Mouse (Mus musculus) MEL-GATA-1-ER (cell line): ENCODE results near the gene Gk5.
"Not testable (repeated sequence)": the region's sequence is repeated elsewhere in the genome, so short reads cannot be mapped to it uniquely, and the experiment has no call there.

Experiments
- DNase-seq: peaks from one replicate; pipeline ENCODE4 v3.0.0-alpha.2; 2012; ENCODE audit warnings: low read depth; ENCODE audit errors: extremely low read depth

Gene Gk5

GRCm38 (mm10) chr9:96118861-96119772 lies at the start of gene Gk5:
Gene Gk5, plus strand, starts transcription at chr9:96119362.
- peak; percentile 77 for DNase-seq

GRCm38 (mm10) chr9:96078752-96079315 lies 40.3 kb upstream of the Gk5 start:
- no peak for DNase-seq

DNA sequence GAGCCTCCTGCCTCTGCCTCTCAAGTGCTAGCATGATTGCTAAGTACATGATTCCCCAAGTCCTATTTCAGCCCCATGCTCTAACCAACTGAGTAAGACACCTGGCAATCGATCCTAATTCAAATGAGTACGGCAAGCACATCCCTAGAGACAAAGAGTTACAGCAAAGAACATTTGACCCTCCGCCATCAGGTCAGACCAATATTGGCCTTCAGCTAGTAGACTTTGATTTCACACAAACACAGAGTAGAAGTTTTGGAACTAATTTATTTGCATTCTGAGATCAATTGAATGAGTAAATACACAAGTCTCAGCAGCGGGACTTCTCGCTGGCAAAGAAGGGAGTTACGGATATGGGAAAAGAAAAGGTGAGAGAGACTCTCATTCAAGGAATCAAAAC lies 33.9 kb upstream of the Gk5 start:
- DNase-seq, result no peak

- DNase-seq, result no peak
Observed at GRCm38 (mm10) chr9:96087671-96088070, 31.5 kb upstream of the Gk5 start.

DNA sequence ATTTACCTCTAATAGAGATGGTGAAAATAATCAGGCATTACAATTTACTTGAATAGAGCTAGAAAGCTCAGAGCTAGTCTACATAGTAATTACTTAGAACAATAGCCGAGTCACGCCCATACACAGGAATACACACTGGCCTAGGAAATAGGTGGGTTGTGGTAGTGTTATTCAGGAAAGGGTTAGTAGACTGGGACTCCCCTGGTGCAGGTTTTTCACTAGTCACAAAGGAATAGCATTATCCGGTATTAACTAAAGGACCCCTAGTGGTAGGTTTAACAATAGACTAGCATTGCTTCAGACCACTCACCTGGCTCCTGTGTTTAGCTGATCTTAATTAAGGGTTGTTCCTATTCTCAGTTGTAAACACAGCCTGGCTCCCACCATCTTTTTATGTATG lies 30.7 kb upstream of the Gk5 start:
- DNase-seq, result peak; percentile 2

DNA sequence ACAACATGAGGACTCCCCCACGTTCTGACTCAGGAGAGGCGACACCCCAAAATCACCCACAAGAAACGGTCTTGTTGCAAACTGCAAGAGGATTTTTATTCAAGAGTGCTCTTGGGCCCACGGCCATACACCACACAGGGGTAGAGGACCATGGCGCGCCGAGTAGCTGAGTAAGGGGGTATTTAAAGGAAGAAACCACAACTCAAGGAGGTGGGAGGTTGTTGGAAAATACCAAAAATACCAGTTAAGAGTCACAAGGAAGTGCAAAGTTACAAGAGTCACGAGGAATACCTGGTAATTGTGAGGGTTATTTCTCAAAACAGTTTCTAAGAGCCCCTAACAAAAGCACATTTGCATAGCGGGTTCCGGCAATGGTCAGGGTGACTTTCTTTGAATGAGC lies 26.5 kb upstream of the Gk5 start:
- DNase-seq, result not testable (repeated sequence)

DNA sequence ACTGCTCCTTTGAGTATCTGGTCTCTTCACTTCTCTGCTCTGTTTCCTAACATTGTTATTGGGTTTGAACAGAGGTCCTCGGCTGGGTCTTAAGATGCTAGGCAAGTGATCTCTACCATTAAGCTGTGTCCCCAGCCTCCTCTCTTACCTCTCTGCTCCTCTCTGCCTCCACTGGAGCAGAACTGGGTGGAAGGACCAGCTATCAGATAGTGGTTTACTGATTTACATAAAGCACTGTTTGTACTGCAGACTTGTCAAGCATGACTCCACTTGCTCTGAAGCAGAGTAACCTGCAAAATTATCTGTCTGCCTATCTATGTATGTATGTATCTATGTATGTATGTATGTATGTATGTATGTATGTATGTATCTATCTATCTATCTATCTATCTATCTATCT lies 25.9 kb upstream of the Gk5 start:
- no peak for DNase-seq

GRCm38 (mm10) chr9:96094341-96094740 lies 24.8 kb upstream of the Gk5 start:
- DNase-seq, result no peak

- DNase-seq, result peak; percentile 70
Observed at GRCm38 (mm10) chr9:96095192-96095591, 24.0 kb upstream of the Gk5 start.

- DNase-seq, result no peak
Observed at GRCm38 (mm10) chr9:96102846-96103245, 16.3 kb upstream of the Gk5 start.

DNA sequence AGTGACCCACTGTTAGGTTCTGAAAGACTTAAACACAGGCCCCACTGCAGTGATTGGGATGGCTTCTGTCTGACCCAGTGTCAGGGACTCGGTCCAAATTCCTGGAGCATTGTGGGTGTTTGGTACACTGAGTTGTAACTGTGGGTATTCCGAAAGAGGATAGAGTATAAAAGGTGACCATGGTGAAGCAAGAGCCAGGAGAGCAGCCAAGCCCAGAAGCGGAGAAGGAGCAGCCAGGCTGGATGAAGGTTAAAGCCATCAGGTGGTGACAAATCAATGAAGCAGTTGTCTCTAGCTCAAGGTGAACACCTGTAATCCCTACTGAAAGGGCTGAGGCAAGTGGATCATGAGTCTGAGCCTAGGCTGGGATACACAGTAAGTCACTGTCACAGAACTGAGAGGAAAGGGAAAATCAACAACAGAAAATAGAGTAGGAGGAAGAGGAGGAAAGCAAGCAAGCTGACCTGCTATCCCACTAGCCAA lies 6.2 kb upstream of the Gk5 start:
- no peak for DNase-seq

DNA sequence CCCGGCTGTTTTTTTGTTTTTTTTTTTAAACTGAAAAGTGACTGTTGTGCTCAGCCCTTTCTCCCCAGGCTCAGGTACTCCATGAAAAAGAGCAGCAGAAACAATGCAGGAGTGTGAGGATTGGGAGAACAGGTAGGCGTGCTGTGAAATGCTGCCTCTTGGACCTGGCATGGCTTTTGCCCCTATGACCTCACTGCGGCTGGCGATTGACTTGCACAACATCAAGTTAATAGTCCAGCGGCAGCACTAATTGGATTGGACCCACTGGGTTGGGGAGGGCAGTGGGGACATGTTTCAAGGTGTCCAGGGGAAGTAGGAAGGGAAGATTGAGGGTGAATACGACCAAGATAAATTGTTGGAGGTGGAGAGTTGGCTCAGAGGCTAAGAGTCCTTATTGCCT lies 2.4 kb upstream of the Gk5 start:
- DNase-seq, result no peak

GRCm38 (mm10) chr9:96118216-96118615 lies 946 bp upstream of the Gk5 start:
- DNase-seq, result no peak

DNA sequence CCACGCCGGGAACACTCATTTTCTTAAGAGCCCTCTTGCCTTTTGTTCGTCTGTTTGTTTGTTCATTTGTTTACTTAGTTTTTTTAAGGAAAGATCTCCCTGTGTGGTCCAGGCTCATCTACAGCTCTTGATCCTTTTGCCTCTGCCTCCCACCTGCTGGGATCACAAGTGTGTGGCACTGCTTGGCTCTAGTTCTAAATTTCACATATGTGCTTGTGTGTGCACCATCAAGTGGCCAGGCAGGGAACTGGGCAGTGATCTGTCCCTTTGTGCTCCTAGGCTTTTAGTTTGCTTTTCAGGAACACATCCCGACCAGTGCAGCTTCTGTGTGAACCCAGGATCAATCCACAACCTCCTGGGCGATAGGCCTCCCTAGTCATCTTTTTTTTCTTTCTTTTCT lies 8.8 kb downstream of the Gk5 start:
- no peak for DNase-seq

DNA sequence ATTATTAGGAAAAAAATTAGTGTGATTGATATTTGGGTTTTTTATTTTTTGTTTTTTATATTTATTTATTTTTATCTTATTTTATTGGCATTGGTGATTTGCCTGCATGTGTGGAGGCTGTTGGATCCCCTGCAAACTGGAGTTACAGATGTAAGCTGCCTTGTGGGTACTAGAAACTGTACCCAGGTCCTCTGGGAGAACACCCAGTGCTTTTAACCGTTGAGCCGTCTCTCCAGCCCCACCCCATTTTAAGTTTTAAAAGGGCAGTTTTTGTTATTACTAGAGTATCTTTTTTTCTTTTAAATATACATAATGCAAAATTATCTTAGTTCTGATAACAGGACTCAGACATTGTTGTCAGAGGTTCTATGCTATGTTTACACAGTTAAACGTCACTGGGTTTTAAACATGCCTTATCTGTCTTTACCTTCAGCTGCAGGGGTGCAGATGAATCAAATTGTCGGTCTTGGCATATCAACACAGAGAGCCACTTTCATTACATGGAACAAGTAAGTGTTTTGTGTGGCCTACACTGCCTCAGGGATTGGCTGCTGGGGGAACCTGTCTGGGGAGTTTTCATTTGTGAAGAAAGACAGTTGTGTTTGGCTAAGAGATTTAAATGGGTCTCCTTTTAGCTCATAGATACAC lies 13.9 kb downstream of the Gk5 start:
- no peak for DNase-seq

DNA sequence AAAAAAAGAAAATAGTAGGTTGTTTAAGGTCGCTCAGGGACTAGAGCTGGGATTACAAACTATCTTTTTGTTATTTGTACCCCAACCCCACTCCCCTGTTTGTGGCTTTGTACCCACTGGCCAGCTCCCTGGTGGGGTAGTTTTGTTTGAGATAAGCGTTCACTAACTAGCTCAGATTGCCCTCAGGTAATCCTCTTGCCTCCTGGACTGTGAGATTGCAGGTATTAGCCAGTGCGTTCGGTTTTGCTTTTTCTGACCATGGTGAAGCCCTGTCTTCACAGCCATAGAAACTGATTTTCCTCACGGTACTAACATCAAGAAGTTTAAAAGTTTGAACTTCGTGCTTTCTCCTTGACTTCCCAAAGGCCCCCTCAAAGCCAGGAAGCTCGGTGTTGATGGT lies 15.3 kb downstream of the Gk5 start:
- no peak for DNase-seq

- no peak for DNase-seq
Observed at GRCm38 (mm10) chr9:96134916-96135315, 15.8 kb downstream of the Gk5 start.

DNA sequence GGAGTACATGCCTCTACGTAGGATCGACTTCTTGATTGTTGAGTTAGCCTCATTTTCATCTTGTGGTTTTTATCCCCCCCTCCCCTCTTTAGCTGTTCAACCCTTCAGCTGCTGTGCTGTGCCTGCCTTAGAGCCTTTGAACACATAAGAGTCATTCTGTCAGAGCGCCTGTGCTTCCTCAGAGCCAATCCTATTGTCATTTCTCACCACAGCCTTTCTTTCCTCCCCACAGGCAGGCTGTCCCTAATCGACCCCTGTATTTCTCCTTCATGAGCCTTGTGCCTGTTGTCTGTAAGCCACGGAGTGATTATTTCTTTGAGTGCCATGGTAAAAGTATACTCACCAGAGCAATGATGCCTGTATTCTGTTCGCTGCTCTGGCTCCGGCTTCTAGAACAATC lies 16.3 kb downstream of the Gk5 start:
- DNase-seq, result no peak

DNA sequence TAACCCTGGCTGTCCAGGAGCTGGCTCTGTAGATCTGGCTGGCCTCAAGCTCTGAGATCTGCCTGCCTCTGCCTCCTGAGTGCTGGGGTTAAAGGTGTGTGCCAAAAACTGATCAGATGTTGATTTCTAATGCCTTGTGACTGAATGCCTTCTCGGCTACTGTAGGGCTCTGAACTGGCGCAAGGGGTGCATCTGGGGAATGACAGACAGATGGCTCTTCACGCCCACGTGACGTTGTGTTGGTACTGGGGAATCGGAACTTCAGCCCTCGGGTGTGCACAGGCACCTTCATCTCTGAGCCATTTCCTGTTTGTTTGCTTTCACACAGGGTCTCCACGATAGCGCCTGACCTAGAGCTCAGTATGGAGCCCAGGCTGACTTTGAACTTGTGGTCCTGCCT lies 19.8 kb downstream of the Gk5 start:
- DNase-seq, result no peak

DNA sequence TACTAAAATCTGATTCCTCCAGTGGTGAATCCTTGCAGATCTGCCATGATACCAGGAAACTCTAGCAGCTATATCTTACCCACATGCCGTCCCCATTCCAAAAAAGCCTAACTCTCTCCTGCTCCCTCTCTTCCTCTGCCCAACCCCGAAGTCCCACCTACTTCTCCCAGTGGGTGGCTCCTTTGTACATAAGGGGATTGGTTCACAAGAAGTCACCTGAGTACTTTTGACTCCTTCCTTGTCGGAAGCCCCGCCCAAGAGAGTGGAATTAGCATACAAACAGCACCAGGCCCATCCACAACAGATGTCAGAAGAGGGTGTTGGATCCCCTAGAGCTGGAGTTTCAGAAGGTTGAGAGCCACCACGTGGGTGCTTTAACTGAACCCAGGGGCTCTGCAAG lies 20.7 kb downstream of the Gk5 start:
- no peak for DNase-seq

DNA sequence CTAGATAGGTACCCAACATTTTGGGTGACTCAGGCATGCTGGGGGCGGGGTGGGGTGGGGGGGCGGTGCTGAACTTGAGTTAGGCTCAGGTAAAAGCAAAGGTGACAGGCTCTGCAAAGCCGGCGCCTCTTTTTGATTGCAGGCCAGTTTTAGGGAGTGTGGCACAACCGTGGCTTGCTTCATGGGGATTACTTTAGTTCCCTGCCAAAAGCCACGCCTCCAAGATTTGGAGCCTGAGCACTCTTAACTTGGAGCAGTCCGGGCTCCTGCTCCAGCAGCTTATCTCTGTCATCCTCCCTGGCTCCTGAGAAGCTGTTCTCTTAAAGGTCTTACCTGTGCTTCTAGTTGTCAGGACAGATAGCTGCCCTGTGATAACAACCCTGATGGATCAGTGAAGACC lies 21.8 kb downstream of the Gk5 start:
- no peak for DNase-seq

GRCm38 (mm10) chr9:96142499-96142898 lies 23.3 kb downstream of the Gk5 start:
- no peak for DNase-seq
